Mouse (Mus musculus) kidney, postnatal 0 days (tissue): ENCODE results near the gene Ahsg. TPM values are rescaled to one million over a fixed set of nuclear protein-coding genes. Genes with fewer than 3 reads are reported as not detected.
A peak's percentile ranks its signal among the peaks of the same experiment; 100 is the strongest.

Experiments
- ATAC-seq: fragments of 200-750 bp; cut with Nextera tagmentation; replicated peaks from 2 replicates; pipeline ENCODE4 v1.8.0; 2017; ENCODE audit warnings: low read depth, moderate number of reproducible peaks, moderate TSS enrichment, moderate library complexity; ENCODE audit not compliant: low FRiP score
- DNase-seq: peaks from one replicate; pipeline ENCODE4 v3.0.0-alpha.2; 2016; ENCODE audit warnings: low spot score
- H3K27ac ChIP-seq: fragments of 300-500 bp; sonication (generic); 2 replicates; pipeline ENCODE4 v1.5.1; 2014; ENCODE audit warnings: mild to moderate bottlenecking
- H3K27me3 ChIP-seq: fragments of 300-500 bp; sonication (generic); 2 replicates; pipeline ENCODE4 v1.6.1; 2014; ENCODE audit warnings: low read length, mixed read lengths; ENCODE audit not compliant: insufficient read depth
- H3K36me3 ChIP-seq: fragments of 300-500 bp; sonication (generic); 2 replicates; pipeline ENCODE4 v1.6.1; 2014; ENCODE audit warnings: low read length, mixed read lengths; ENCODE audit not compliant: insufficient read depth
- H3K4me1 ChIP-seq: fragments of 300-500 bp; sonication (generic); replicated peaks from 2 replicates; pipeline ENCODE4 v1.6.1; 2014; ENCODE audit warnings: antibody characterized with exemption, low read length, mixed read lengths; ENCODE audit not compliant: insufficient read depth
- H3K4me2 ChIP-seq: fragments of 300-500 bp; sonication (generic); 2 replicates; pipeline ENCODE4 v1.6.1; 2014; ENCODE audit warnings: mild to moderate bottlenecking, low read length, moderate library complexity, mixed read lengths
- H3K4me3 ChIP-seq: fragments of 300-500 bp; sonication (generic); replicated peaks from 2 replicates; pipeline ENCODE4 v1.5.1; 2014; ENCODE audit warnings: low read depth, low read length
- H3K9ac ChIP-seq: fragments of 300-500 bp; sonication (generic); 2 replicates; pipeline ENCODE4 v1.6.1; 2014; ENCODE audit warnings: low read depth, low read length
- H3K9me3 ChIP-seq: fragments of 300-500 bp; sonication (generic); replicated peaks from 2 replicates; pipeline ENCODE4 v1.6.1; 2016; ENCODE audit warnings: low read length, inconsistent platforms, mixed read lengths
- CTCF ChIP-seq: IDR thresholded peaks from 2 replicates; pipeline ENCODE4 v1.5.1; 2016; ENCODE audit warnings: antibody characterized with exemption, low read depth, mild to moderate bottlenecking, moderate library complexity
- WGBS: fragments of 180-500 bp; shearing (Covaris S2); extraction: QIAGEN DNeasy Blood & Tissue Kit; methylation state at CpG from one replicate; pipeline ENCODE4 v1.1.7; 2014; 5-methylcytosine and 5-hydroxymethylcytosine counted together
- polyA plus RNA-seq: library from polyadenylated mRNA; unstranded; fragments of >200 nt; fragmentation: Nextera tagmentation; extraction: Ambion mirVana; gene quantifications from 2 replicates; pipeline ENCODE4 v1.2.1, GENCODE M21; 2015

The Ahsg gene
- polyA plus RNA-seq, 1 experiment from 2014 or later: 2.7 TPM

DNA sequence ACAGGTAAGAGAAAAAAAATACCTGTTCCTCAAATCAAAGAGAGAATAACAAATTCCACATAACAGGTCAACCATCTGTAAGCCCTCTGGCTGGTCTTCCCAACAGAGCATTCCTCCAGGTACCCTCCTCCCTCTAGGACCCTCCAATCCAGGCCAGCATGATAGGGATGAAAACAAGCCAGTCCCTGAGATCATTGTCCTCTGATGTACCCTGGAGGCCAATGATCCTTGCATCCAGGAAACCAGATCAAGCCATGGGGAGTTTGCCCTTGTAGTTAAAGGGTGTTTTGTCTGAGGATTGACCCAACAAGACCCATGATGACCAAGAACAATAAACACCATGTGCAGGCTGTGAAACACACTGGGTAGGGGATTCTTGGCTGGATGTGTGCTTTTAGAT lies 23.2 kb downstream of the Ahsg start:
- ATAC-seq (no peak), DNase-seq (no peak)
- no peak overlapping the region for H3K9ac ChIP-seq
- no peak overlapping the region for H3K27ac ChIP-seq
- TF ChIP-seq CTCF: no peak
- no peaks in the 10 kb centered on the region for H3K9me3 ChIP-seq
- H3K36me3 ChIP-seq: no peaks in the 10 kb centered on the region
- no peak overlapping the region for H3K4me3 ChIP-seq
- no peak overlapping the region for H3K4me2 ChIP-seq
- H3K27me3 ChIP-seq: no peaks in the 10 kb centered on the region
- no peaks in the 10 kb centered on the region for H3K4me1 ChIP-seq

DNA sequence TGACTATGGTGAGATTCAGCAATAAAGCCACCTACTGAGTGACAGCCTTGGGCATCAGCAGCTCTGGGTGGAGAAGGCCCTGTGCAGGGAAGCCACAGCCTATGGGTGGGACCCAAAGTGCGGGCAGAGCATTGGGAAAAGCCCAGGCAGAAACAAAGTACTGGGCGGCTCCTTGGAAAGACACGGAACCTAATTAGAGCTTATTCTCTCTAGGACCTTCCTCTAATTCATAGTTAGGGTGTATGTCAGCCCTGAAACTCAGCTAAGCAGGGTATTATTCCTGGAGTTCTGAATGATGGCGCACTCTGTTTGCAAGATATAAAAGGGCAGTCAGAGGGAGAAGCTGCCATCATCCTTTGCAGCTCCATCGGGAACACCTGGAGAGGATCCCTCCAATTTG lies 27.0 kb downstream of the Ahsg start, which contains the start of gene Fetub:
TSS of gene Fetub (plus strand) at position 301 of the 400 bp plus-strand sequence.
- H3K4me2 ChIP-seq: no peak within 1 kb of the TSS
- H3K36me3 ChIP-seq: no peaks in the 10 kb centered on the region
- H3K4me3 ChIP-seq: no peak within 1 kb of the TSS
- DNase-seq (no peak), ATAC-seq (no peak)
- H3K27me3 ChIP-seq: no peaks in the 10 kb centered on the region
- H3K27ac ChIP-seq: no peak within 1 kb of the TSS
- H3K9ac ChIP-seq: no peak within 1 kb of the TSS
- no peaks in the 10 kb centered on the region for H3K4me1 ChIP-seq
- no peak for TF ChIP-seq CTCF
- H3K9me3 ChIP-seq: no peaks in the 10 kb centered on the region
- whole genome bisulfite sequencing: 89% methylated on average over 5 of the region's 5 CpGs

DNA sequence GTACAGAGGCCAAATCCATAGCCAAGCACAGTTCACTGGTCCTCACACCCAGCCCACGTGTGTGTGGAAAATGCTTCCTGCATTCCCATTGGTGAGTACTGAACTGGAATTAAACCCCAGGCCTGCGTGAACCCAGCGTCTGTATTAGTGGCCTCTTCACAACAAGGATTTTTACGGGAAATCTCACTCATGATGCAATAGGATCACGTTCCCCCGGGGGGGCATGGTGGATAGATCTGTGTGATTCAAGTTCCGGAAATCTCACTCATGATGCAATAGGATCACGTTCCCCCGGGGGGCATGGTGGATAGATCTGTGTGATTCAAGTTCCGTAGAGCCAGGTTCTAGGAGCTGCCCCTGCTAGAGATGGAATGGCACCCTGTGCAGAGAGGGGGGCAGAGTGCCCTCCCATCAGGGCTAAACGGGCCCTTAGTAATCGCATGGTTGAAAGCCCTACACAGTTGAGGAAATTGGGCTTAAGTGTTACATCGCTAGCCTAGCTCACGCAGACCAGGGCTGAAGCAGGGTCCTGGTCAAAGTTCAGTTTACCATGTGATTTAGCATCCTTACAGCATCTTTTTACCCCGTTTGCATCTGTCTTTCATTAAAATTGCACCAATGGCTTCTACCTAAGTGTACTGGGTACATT lies 27.7 kb downstream of the Ahsg start:
- WGBS: 70% methylated on average over 15 of the region's 15 CpGs
- Histone ChIP-seq H3K4me2 (no peak overlapping the region), H3K4me3 (no peak overlapping the region), H3K4me1 (no peaks in the 10 kb centered on the region), H3K27ac (no peak overlapping the region), H3K27me3 (no peaks in the 10 kb centered on the region), H3K9ac (no peak overlapping the region), H3K9me3 (no peaks in the 10 kb centered on the region), H3K36me3 (no peaks in the 10 kb centered on the region)
- DNase-seq (no peak), ATAC-seq (0 out of 2 replicates have a peak, but pooled peaks have one; percentile 25)
- no peak for TF ChIP-seq CTCF

DNA sequence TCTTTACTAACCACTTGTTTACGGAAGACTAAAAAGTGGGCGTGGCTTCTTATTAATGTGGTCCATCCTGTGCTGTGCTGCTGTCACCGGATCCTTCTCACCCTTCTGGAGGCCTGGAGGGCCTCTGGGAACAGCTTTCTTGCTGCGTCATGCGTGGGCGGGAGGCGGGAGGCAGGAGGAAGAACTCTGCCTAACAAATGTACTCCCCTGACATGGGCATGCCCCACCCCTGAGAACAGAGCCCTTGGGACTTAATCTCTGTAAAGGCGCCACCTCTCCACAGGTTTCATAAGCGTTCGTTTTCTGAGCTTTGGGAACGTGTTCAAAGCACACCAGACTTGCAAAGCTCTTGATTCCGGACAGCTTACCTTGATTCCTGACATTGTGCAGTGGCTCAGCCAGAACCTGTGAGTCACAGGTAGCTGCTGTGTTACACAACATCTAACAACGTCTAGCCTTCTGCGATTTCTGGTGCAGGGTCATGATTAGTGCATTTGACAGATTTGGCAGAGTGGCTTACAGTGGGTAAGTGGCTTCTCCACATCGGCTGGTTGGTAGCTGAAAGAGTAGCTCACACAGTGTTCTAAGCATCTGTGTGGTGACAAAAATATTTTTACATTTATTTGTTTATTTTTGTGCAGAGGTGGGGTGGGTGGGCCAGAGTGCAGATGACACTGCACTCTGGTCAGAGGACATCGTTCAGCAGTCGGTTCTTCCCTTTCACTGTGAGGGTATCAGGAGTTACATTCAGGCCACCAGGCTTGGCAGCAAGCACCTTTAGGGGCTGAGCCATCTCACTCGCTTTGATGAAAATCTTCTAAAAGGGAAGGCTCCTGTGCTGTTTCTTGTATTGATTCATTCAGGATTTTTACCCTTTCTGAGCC lies 29.1 kb downstream of the Ahsg start:
- H3K36me3 ChIP-seq: no peaks in the 10 kb centered on the region
- H3K4me1 ChIP-seq: no peaks in the 10 kb centered on the region
- no peak for TF ChIP-seq CTCF
- 42% methylated on average over 18 of the region's 18 CpGs for WGBS
- H3K4me3 ChIP-seq: no peak overlapping the region
- H3K27me3 ChIP-seq: no peaks in the 10 kb centered on the region
- H3K4me2 ChIP-seq: no peak overlapping the region
- no peak overlapping the region for H3K27ac ChIP-seq
- peak; percentile 43; the same call in 1 of the 2 replicates for ATAC-seq
- no peaks in the 10 kb centered on the region for H3K9me3 ChIP-seq
- DNase-seq: peak; percentile 62
- no peak overlapping the region for H3K9ac ChIP-seq

DNA sequence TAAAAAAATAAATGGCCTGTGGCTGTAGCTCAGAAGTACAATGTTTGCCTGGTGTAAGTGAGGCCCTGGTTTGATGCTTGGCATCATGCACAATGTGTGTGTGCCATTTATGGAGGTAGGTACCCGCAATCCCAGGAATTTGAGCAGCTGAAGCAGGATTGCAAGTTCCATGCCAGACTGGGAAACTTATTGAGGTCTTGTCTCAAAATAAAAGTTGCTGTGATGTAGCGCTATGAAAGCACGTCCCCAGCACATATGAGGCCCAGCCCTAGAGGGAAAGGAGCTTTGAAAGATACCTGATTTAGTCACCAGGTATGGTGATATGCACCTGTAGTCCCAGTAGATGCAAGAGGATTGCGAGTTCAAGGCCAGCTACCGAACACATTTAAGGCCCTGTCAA lies 30.7 kb downstream of the Ahsg start:
- DNase-seq: no peak
- Histone ChIP-seq H3K4me1 (no peaks in the 10 kb centered on the region), H3K27me3 (no peaks in the 10 kb centered on the region), H3K27ac (no peak overlapping the region), H3K9me3 (no peaks in the 10 kb centered on the region), H3K4me3 (no peak overlapping the region), H3K36me3 (no peaks in the 10 kb centered on the region), H3K4me2 (no peak overlapping the region), H3K9ac (no peak overlapping the region)
- no peak for TF ChIP-seq CTCF
- WGBS: 90% methylated on average over 5 of the region's 5 CpGs
- no peak for ATAC-seq

DNA sequence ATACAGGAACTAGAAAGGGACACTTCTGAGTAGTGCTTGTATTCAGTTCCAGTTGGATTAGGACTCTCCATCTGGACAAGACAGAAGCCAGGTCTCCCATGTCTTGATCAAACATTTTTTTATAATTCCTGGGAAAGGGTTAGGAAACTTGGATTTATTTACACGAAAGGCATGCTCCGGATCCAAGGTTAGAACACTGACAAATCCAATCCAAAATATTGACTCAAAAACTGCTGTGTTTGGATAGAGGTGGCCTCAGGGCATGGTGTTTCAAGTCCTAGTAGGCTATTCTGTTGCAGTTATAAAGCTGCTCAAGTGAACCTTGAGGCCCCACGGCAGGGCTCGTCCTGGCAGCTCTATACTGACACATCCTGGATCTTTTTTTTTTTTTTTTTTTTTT lies 31.4 kb downstream of the Ahsg start:
- H3K9ac ChIP-seq: no peak overlapping the region
- DNase-seq (no peak), ATAC-seq (no peak)
- no peak overlapping the region for H3K27ac ChIP-seq
- H3K4me2 ChIP-seq: no peak overlapping the region
- H3K4me1 ChIP-seq: no peaks in the 10 kb centered on the region
- no peaks in the 10 kb centered on the region for H3K27me3 ChIP-seq
- 72% methylated on average over 4 of the region's 4 CpGs for WGBS
- no peaks in the 10 kb centered on the region for H3K9me3 ChIP-seq
- no peak overlapping the region for H3K4me3 ChIP-seq
- H3K36me3 ChIP-seq: no peaks in the 10 kb centered on the region
- no peak for TF ChIP-seq CTCF
